Mouse (Mus musculus): ENCODE measurements at regions not wholly inside any gene's neighbourhood (a gene's known extent, or its start where the extent isn't known, plus 50 kb on each side); places are given as distances from the start of the nearest gene placed in this dataset.

- no peak for DNase-seq (ENCODE audit: low read depth, low spot score)
Observed at GRCm38 (mm10) chr7:69326311-69326710, 577.3 kb upstream of the Arrdc4 start.

- no peak for DNase-seq (ENCODE audit: low read depth, low spot score)
Observed at GRCm38 (mm10) chr7:69277056-69277705, 528.1 kb upstream of the Arrdc4 start.

- DNase-seq (ENCODE audit: low read depth, low spot score), result peak; percentile 18
Observed at GRCm38 (mm10) chr7:69276376-69277055, 527.5 kb upstream of the Arrdc4 start.

GRCm38 (mm10) chr7:69273670-69274069 lies 524.6 kb upstream of the Arrdc4 start:
- no peak for DNase-seq (ENCODE audit: low read depth, low spot score)

GRCm38 (mm10) chr7:69244519-69244918 lies 495.5 kb upstream of the Arrdc4 start:
- no peak for DNase-seq (ENCODE audit: low read depth, low spot score)

GRCm38 (mm10) chr7:69233296-69233695 lies 484.3 kb upstream of the Arrdc4 start:
- peak; percentile 93 for DNase-seq (ENCODE audit: low read depth, low spot score)

- DNase-seq (ENCODE audit: low read depth, low spot score), result peak; percentile 58
Observed at GRCm38 (mm10) chr7:69217871-69218270, 468.8 kb upstream of the Arrdc4 start.

Data from brain, adult 2 months (tissue).